Mouse (Mus musculus) frontal cortex, adult 2 months (tissue): ENCODE measurements around the gene Tbc1d23. TPM values are rescaled to one million over a fixed set of nuclear protein-coding genes. Genes with fewer than 3 reads are reported as not detected.
"Not testable (repeated sequence)": the region's sequence is repeated elsewhere in the genome, so short reads cannot be mapped to it uniquely, and the experiment has no call there.

Experiments used
- DNase-seq, 2 experiments: peaks; one replicate each; pipeline ENCODE4 v3.0.0; 2022; ENCODE audit warnings: low spot score in 1 of 2; ENCODE audit errors: extremely low spot score in 1 of 2
- polyA plus RNA-seq: library from polyadenylated mRNA; depleted of rRNA; stranded (reverse); fragments of >200 nt; gene quantifications from 2 replicates; pipeline ENCODE4 v1.2.3, GENCODE M21; 2012

The Tbc1d23 gene
- polyA plus RNA-seq, 1 experiment = 43.1 TPM

GRCm38 (mm10) chr16:57220361-57220760 is 10.9 kb downstream of the Tbc1d23 start:
- no peak for DNase-seq

GRCm38 (mm10) chr16:57215957-57216356 is 15.3 kb downstream of the Tbc1d23 start:
- DNase-seq = no peak

GRCm38 (mm10) chr16:57211037-57211436 is 20.3 kb downstream of the Tbc1d23 start:
- peak in 1 of 2 experiments; percentile 32 for DNase-seq

GRCm38 (mm10) chr16:57208342-57208741 is 23.0 kb downstream of the Tbc1d23 start:
- no peak for DNase-seq

- DNase-seq = no peak
Measured at GRCm38 (mm10) chr16:57197281-57197680, 34.0 kb downstream of the Tbc1d23 start.

GRCm38 (mm10) chr16:57196590-57196989 is 34.7 kb downstream of the Tbc1d23 start:
- no peak for DNase-seq

- no peak for DNase-seq
Measured at GRCm38 (mm10) chr16:57191214-57191613, 40.1 kb downstream of the Tbc1d23 start.

- no peak for DNase-seq
Measured at GRCm38 (mm10) chr16:57190390-57190789, 40.9 kb downstream of the Tbc1d23 start.

GRCm38 (mm10) chr16:57189493-57189892 is 41.8 kb downstream of the Tbc1d23 start:
- DNase-seq = peak in 1 of 2 experiments; percentile 33

- no peak for DNase-seq
Measured at GRCm38 (mm10) chr16:57186618-57187017, 44.7 kb downstream of the Tbc1d23 start.

- no peak for DNase-seq
Measured at GRCm38 (mm10) chr16:57182037-57182436, 49.3 kb downstream of the Tbc1d23 start.

GRCm38 (mm10) chr16:57181180-57181579 is 50.1 kb downstream of the Tbc1d23 start:
- peak in 1 of 2 experiments; percentile 34 for DNase-seq

GRCm38 (mm10) chr16:57177664-57178063 is 53.6 kb downstream of the Tbc1d23 start:
- no peak for DNase-seq

GRCm38 (mm10) chr16:57177254-57177653 is 54.0 kb downstream of the Tbc1d23 start:
- DNase-seq = peak in 1 of 2 experiments; percentile 73

- DNase-seq = peak; percentile 69 to 78
Measured at GRCm38 (mm10) chr16:57176276-57176675, 55.0 kb downstream of the Tbc1d23 start.

- no peak for DNase-seq
Measured at GRCm38 (mm10) chr16:57175751-57176150, 55.6 kb downstream of the Tbc1d23 start.

- DNase-seq = not testable (repeated sequence)
Measured at GRCm38 (mm10) chr16:57174480-57174879, 56.8 kb downstream of the Tbc1d23 start.

GRCm38 (mm10) chr16:57171570-57171969 is 59.7 kb downstream of the Tbc1d23 start:
- DNase-seq = peak in 1 of 2 experiments; percentile 50

GRCm38 (mm10) chr16:57171161-57171560 is 60.1 kb downstream of the Tbc1d23 start:
- DNase-seq = no peak

- no peak for DNase-seq
Measured at GRCm38 (mm10) chr16:57168236-57168635, 63.1 kb downstream of the Tbc1d23 start.

GRCm38 (mm10) chr16:57167514-57167912 is 63.8 kb downstream of the Tbc1d23 start:
- no peak for DNase-seq

GRCm38 (mm10) chr16:57166611-57167513 is 64.4 kb downstream of the Tbc1d23 start, which contains the start of gene Nit2:
Gene Nit2 (minus strand): TSS chr16:57167341.
- peak; percentile 83 to 95 for DNase-seq
